Mouse (Mus musculus) retina, embryonic 14.5 days (tissue): ENCODE measurements around the gene Tldc2.
A peak's percentile ranks its signal among the peaks of the same experiment; 100 is the strongest.

ENCODE experiments used
- DNase-seq: peaks from one replicate; pipeline ENCODE4 v3.0.0-alpha.2; 2015; ENCODE audit warnings: low spot score

Tldc2 gene

DNA sequence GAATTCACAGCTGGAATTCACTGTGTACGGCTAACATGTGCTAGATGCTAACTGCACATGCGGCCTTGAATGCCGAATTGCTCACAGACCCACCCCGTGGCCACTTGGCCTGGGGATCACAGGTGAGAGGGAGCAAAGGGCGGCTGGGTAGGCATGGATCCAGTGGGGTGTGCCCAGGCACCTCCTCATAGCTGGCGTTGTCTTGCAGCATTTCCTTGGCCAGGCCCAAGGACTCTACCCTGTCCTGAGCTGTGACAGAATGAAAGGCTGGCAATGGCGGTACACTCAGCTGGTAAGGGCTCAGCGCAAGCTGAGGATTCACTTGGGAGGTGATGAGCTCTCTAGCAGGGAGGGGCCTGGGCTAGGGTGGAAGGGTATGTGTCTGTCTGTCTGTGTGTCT is at the start of gene Tldc2:
Gene Tldc2, plus strand, starts transcription at position 260 of the 400 bp plus-strand sequence.
- DNase-seq, result no peak

GRCm38 (mm10) chr2:157037303-157037702 is 49.6 kb upstream of the Tldc2 start:
- DNase-seq, result no peak

DNA sequence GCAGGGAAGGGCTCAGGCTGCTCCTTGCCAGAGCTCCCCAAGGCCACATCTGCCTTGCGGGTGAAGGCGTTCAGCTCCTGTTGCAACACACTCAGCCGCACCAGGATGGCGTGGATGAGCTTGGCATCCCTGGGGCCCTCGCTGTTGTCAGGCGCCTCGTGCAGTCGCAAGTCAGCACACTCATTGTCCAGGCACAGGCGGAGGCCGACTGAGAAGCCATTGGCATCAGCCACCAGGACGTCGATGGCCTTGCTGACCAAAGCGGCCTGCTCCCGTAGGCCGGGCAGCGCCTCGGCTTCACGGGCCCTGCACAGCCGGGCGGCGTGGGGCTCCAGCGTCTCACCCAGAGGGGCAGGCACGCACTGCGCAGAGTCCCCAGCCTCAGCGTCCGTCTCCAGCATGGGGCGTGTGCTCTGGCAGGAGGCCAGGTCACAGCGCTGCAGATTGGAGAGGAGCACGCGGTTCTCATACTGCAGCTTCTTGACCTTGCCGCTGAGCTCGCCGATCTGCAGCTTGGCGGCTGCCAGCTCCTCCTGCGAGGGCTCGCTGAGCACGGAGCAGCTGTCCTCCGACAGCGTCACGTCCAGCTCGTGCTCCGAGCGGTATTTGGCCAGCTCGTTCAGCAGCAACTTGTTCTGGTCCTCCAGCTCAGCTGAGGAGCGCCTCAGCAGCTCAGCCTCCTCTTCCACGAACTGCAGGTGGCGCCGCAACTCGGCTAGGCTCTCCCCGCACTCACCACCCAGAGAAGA is 46.8 kb upstream of the Tldc2 start:
- DNase-seq, result no peak

DNA sequence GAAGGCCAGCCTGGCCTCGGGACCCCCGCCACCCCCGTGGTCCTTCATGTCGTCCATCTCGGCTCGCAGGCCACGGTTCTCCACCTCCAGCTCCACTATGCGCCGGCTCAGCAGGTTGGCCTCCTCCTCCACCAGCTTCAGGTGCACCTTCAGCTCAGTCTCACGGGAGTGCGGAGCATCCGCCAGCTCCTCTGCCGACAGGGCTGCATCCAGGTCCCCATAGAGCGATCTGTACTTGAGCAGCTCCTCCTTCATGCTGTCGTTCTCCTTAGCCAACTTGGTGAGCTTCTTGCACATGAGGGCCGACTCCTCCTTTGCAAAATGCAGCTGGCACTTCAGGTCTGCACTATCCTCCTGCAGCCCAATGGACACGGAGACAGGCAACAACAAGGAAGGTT is 46.2 kb upstream of the Tldc2 start:
- no peak for DNase-seq

DNA sequence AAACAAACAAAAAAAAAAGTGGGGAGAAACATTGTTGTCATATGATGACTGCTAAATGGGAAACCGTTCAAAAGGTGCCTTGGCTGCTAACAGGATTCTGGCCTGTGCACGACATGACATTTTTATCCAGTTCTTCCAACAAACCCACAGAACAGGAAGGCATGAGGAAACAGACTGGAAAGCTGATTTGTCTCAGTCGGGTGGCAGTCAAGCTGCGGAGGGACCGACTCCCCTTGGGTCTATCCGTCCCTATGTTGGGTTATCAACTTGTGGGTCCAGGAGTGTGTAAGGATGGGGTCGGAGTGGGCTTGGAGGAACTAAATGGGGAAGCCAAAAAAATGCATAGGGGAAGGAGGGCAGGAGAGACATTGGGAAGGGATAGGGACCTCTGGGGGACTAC is 45.4 kb upstream of the Tldc2 start:
- DNase-seq, result no peak

DNA sequence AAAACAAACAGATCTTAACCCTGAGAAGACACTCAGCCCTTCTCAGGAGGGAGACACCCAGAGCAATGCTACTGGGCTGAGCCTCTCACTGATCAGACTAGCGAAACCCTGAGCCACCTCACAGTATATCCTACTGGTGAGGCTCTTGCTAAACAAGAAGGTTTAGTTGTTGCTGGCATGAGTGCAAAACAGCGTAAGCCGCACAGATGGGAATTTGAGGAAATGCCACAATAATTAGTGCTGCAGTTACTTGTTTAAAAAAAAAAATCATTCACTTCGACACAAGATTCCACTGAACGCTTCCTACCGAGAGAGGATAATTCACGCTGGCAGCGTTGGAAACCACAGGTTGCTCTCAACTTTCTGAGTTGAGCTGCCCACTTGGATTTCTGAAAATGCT is 43.3 kb upstream of the Tldc2 start:
- no peak for DNase-seq

DNA sequence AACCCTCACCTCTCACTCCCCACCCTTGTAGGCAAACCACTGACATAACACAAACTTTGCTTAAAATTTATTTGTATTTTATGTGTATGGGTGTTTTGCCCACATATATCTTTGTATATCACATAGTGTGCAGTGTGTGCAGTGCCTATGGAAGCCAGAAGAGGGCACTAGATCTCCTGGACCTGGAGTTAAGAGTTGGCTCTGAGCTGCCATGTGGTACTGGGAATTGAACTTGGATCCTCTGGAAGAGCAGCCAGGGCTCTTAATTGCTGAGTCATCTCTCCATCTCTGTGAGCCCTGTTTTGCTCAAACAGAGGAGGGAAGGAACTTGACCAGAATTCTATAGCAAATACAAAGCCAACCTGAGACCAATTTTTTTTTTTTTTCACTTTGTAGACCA is 42.9 kb upstream of the Tldc2 start:
- DNase-seq, result peak; percentile 37

- no peak for DNase-seq
These were observed 40.9 kb upstream of the Tldc2 start for GRCm38 (mm10) chr2:157045932-157046331.

DNA sequence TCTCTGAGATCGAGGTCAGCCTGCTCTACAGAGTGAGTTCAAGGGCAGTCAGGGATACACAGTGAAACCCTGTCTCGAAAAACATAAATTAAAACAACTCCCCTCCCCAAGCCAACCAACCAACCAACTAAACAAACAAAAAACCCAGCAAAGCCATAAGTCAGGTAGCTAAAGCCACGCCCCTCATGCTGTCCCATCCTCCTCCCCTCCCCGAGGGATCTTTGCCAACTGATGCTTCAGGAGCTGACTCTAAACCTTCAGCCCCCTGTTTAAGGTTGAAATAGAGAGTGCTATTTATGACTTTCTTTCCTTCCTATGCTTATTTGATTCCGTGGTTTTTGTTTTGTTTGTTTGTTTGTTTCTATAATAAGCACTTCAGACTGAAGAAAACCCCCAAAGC is 39.9 kb upstream of the Tldc2 start:
- no peak for DNase-seq

GRCm38 (mm10) chr2:157048395-157049181 is 38.3 kb upstream of the Tldc2 start:
- DNase-seq, result no peak

DNA sequence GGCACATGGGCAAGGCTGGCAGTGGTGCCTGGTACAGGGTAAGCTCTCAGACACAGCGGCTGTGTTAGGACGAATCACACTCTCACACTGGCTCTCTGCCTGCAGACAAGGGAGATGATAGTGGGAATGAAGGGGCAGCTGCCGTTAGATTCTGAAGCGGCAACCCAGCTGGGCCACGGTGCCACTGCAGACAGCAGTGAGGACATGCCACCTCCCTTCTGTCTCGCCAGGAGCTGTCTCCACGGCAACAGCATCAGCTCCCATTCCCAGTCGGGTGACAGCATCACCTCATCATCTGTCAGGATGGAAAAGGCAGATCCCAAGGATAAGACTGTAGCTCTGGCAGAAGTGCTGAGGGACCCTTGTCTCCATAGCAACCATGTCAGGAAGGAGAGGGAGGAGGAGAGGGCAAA is 37.0 kb upstream of the Tldc2 start:
- peak; percentile 68 for DNase-seq

DNA sequence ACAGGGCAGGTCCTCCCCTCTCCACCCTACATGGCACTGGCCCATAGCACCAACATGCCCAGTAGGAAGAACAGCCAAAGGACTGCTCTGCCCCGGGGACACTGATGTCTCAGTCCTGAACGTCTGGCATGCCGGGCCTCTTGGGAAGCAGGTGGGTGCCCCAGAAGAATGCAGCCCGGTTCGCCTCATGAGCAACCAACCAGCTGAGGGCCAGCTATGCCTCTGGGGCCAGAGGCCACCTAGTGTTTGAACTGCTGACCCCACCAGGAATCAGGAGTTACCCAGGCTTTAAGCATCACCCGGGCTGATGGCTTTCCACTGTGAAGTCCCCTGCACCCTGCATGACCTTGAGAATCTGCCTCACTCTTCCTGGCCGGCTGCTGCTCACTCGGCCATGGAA is 34.4 kb upstream of the Tldc2 start:
- no peak for DNase-seq

GRCm38 (mm10) chr2:157053124-157053523 is 33.7 kb upstream of the Tldc2 start:
- no peak for DNase-seq

DNA sequence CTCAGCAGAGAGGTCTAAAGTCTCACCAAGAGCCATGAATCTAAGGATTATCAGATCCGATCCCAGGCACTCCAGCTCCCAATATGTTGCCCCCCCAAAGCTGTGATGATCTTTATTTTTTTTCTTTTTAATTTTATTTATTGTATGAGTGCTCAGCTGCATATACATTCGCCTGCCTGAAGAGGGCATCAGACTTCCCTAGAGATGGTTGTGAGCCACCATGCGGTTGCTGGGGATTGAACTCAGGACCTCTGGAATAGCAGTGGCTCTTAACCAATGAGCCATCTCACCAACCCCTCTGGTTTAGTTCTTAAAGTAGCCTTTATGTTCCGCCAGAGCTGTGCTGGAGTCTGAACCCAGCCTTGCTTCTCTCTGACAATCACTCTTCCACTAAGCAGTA is 33.1 kb upstream of the Tldc2 start:
- no peak for DNase-seq

GRCm38 (mm10) chr2:157054297-157054696 is 32.6 kb upstream of the Tldc2 start:
- DNase-seq, result no peak

DNA sequence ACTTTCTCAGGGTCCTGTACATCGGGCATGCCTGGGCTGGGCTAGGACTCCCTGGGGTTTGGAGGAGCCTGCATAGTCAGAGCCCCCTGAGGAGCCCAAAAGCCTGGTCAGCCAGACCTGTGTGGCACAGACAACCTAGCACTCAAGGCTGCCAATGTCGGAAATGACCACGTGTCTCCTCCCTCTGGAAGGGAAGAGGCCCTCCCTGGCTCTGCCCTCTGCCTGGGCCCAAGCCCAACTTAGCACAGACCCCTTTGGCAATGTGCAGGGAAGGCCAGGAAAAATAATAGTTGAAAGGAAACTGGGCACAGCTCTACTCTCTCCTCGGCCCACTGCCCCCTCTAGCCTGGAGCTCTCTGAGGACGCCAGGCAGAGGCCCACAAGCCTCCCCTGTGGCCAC is 32.0 kb upstream of the Tldc2 start:
- DNase-seq, result no peak

DNA sequence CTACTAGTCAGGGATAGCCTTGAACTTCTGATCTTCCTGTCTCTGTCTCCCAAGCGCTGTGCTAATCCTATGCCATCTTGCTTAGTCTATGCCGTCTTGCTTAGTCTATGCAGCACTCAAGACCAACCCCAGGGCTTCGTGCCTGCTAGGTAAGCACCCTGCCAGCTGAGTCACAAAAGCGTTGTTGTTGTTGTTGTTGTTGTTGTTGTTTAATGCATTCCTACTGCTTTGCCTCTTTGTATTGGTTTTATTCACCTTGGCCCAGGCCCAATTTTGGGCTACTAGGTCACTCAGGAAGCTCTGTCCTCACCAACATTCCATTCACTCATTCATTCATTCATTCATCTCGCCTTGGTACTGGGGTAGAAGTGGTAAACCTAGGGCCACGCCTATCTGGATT is 31.1 kb upstream of the Tldc2 start:
- DNase-seq, result no peak

DNA sequence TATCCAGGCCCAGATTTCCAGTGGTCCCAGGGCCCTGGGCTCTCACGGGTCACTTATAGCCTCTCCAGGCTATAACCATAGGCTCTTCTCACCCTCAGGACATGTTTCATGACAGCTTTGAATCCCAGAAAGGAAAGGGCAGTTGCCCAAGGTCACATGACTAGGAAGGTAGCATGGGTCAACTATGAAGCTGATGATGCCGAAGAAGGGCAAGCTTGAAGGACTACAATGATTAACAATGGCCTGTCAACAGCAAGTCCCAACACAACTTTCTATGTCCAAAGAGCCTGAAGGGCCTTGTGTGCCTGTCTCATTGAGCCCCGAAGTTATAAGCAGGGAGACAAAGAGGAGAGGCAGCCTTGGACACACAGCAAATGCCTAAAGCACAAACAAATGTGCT is 29.7 kb upstream of the Tldc2 start:
- DNase-seq, result no peak

DNA sequence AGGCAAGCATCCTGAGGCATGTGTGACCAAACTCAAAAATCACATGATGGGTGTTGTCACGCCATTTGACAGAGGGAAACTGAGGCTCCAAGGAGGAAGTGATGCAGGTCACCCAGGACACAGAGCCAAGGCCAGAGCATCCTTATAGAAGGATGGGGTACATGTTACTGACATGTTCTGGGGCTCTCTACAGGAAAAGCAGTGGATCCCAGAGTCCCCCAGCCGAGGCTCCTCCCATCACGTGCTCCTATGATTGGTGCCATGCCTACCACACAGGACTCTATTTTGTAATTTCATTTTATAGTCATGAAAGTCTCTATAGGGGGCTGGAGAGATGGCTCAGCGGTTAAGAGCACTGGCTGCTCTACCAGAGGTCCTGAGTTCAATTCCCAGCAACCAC is 29.1 kb upstream of the Tldc2 start:
- no peak for DNase-seq

DNA sequence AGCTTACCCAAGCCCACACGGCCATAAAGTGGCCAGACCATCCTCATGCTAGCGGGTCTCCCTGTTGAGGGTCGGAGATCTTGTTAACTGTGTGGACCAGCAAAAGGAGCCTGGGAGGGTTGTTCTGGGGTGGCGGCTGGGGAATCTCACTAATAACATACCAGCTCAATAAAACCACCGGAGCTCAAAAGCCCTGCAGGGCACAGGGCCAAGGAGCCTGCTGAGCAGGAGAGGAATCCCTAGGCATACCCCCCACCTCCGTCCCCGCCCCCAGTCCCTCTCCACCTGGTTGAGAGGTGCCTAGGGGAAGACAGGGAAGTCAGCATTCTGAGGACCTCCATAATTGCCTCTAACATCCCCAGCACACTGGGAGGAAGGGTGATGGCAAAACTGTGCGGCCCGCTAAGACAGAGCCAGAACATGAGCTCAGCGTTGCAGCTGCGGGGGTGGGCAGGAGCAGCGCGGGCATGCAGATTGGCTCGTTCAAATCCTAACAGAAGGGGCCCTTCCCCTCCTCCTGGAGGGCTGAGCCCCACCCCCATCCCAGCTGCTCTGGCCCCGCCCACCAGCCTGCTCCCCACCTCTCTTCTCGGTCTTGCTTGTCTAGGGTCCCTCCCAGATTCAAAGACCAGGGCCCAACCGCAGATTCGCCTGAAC is 28.4 kb upstream of the Tldc2 start:
- DNase-seq, result peak; percentile 84

DNA sequence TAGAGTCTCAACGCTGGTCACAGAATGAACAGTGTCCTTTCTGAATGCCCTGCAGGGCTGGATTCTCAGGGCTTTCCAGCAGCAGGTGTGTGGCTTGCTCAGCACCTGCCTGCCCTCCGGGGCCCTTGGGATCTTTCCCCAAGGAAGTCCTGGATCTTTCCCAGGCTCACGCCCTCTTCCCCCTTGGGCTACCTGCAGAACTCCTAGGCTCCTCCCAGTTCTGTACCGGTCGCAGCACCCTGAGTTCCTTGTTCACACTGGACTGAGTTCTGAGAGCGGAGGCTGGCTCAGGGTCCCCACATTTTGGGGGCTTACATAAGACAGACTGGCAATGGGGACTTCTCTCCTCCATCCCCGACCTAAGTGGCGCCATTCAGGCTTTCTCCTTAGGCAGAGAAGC is 27.7 kb upstream of the Tldc2 start:
- no peak for DNase-seq

DNA sequence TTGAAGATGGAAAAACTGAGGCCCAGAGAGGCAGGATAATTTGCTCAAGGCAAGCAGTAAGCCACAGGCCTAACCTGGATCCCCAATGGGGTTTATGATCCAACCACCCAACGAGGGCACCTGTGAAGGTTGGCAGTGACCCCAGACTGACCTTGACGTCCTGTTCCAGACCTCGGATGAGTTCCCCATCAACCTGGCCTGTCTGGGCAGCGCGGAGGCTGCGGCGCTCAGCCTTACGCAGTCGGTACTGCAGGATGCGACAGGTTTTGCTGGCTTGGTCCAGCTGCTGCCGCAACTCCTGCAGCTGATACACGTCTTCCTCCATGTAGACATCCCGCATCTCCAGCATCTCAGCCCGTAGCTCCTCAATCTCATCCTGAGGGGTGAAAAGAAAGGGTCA is 26.8 kb upstream of the Tldc2 start:
- no peak for DNase-seq
